Mouse (Mus musculus): Measurements from ENCODE around the gene Padi1.

GRCm38 (mm10) chr4:140763158-140763557 lies 82.4 kb downstream of the Padi1 start:
- peak; percentile 55; the same call in 1 of the 2 replicates for TF ChIP-seq CTCF (IDR thresholded peaks at IDR 0.05; ENCODE audit: borderline replicate concordance, insufficient read depth, low read depth, low read length)
- no peak for TF ChIP-seq POLR2A (IDR thresholded peaks at IDR 0.05; ENCODE audit: borderline replicate concordance, insufficient read depth, low read length)

All from cerebellum, adult 2 months (tissue).